Mouse (Mus musculus) gastrocnemius, postnatal 36 days (tissue): Measurements from ENCODE around the gene Ascc2. TPM values are rescaled to one million over a fixed set of nuclear protein-coding genes. Genes with fewer than 3 reads are reported as not detected.

Experiments used
- DNase-seq, 2 experiments: peaks; one replicate each; pipeline ENCODE4 v3.0.0; 2022
- intact Hi-C: fragments of 180-260 bp; cut with DNase I; formaldehyde crosslinking; loops from one replicate; pipeline ENCODE4 v1.15.1; 2025
- long read RNA-seq, 2 experiments: library from polyadenylated mRNA; stranded (forward); transcript quantifications; one replicate each; pipeline ENCODE4 v2.0.0; 2021
- total RNA-seq, 2 experiments: library from RNA; stranded (reverse); gene quantifications; 2 replicates each; pipeline ENCODE4 v1.2.3; 2021

Gene Ascc2
- total RNA-seq, result 10 to 100 TPM; 13.3 to 16.1 TPM
- long read RNA-seq, experiment 1, transcript Ascc2-201 (20 exons, 2,650 nt), result major isoform, 5 of 56 reads
- long read RNA-seq, experiment 1, partial matches to known transcripts, result 51 of 56 reads
- long read RNA-seq, experiment 1, other reads (novel, unspliced or antisense), result 0 of 56 reads
- long read RNA-seq, experiment 2, partial matches to known transcripts, result 8 of 83 reads
- long read RNA-seq, experiment 2, other reads (novel, unspliced or antisense), result 74 of 83 reads

- DNase-seq, result peak; percentile 97
- intact Hi-C loops, result loop anchor here (5.0 kb wide), 1 partner anchor 35 kb away; no protein-coding TSS in a partner anchor
Observed at GRCm38 (mm10) chr11:4637534-4638234, at the start of gene Ascc2. Ascc2 (plus strand) TSS chr11:4637747.

DNA sequence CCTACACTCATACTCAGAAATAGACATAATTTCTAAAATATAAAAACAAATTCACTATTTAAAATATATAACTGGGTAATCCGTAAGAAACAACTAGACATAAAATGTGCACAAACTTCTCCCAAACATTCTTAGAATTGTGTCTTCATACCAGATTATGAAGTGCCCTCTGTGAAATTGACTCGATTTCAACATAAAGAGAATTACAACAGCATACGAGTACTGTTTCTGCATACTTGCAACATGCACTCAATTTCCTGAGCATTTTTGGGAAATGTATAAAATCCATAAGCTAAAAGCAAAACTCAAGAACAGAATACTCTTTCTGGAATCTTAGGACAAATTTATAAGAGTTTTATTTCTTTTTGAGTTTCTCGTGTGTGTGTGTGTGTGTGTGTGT lies 45.7 kb upstream of the Ascc2 start:
- DNase-seq, result no peak
- intact Hi-C loops, result no loop called here

- no peak for DNase-seq
- intact Hi-C loops, result no loop called here
Observed at GRCm38 (mm10) chr11:4593491-4593848, 44.1 kb upstream of the Ascc2 start.

DNA sequence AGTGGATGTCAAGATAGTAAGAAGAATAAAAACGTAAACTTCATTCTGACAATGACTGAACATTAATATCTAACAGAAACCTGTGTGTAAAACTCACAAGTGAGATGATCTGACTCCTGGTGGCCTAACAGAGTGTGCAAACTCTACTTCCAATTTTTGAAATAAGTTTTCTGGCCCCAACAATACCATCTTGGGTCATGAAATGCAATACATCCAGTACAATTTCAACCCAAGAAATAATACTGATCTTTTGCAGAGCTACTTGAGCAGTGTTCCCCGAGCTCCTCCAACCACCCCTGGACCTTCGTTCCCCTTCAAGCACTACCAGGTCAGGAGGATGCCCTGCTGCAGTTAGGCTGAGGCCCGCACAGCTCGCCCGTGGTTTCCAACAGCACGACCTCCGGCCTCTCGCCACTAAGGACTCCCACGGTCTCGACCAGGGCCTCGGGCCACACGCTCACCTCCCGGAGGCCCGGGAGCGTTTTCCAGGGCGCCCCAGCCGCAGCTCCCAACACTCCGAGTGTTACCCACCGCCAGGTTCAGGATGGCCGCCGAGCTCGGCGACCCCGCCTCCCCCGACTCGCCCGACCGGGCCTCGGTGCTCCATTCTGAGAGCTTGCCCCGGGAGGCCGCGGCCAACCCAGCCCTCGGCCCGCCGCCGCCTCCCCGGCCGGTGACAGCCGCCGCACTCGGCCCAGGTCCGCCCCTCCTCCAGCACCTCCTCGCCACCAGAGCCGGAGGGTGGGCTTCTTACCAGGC lies 43.5 kb upstream of the Ascc2 start:
- intact Hi-C loops, result no loop called here
- no peak for DNase-seq

- peak; percentile 96 to 97 for DNase-seq
- intact Hi-C loops, result no loop called here
Observed at GRCm38 (mm10) chr11:4594608-4595500, 42.7 kb upstream of the Ascc2 start, which contains the start of gene Mtmr3. Mtmr3 (minus strand) TSS chr11:4594863.

DNA sequence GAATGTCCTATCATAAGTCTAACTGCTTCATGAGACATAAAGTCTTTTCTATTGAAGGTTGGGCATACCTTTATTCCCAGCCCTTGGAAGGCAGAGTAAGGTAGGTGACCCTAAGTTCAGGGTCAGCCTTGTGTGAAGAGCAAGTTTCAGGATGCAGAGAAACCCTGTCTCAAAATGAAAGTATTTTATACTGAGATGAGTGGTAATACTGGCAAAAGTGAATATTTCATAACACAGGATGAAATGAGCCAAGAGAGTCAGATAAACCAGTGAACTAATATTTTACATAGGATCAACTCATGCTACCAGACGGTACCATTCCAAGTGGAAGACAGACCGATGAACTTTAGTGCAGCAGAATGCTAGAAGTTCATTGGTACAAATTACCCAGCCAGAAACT lies 39.1 kb upstream of the Ascc2 start:
- DNase-seq, result no peak
- intact Hi-C loops, result no loop called here

DNA sequence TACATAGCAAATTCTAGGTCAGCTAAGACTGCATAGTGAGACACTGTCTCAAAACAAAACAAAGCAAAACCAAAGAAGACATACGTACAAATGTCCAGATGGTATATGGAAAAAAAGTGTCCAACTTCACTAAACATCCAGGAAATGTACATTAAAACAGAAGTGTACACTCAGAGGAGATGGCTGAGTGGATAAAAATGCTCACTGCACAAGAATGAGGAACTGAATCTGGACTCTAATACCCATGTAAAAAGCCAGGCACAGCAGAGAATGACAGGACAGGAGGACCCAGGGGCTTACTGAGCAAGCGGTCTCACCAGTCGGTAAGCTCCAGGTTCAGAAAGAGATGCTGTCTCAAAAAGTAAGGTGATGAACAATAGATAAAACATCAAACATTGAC lies 37.6 kb upstream of the Ascc2 start:
- DNase-seq, result no peak
- intact Hi-C loops, result loop anchor here (5.0 kb wide), 1 partner anchor 37 kb away; the partner anchor contains the start of gene Ascc2

GRCm38 (mm10) chr11:4601890-4602289 lies 35.7 kb upstream of the Ascc2 start:
- intact Hi-C loops, result loop anchor here (5.0 kb wide), 1 partner anchor 35 kb away; the partner anchor contains the start of gene Ascc2
- DNase-seq, result no peak

DNA sequence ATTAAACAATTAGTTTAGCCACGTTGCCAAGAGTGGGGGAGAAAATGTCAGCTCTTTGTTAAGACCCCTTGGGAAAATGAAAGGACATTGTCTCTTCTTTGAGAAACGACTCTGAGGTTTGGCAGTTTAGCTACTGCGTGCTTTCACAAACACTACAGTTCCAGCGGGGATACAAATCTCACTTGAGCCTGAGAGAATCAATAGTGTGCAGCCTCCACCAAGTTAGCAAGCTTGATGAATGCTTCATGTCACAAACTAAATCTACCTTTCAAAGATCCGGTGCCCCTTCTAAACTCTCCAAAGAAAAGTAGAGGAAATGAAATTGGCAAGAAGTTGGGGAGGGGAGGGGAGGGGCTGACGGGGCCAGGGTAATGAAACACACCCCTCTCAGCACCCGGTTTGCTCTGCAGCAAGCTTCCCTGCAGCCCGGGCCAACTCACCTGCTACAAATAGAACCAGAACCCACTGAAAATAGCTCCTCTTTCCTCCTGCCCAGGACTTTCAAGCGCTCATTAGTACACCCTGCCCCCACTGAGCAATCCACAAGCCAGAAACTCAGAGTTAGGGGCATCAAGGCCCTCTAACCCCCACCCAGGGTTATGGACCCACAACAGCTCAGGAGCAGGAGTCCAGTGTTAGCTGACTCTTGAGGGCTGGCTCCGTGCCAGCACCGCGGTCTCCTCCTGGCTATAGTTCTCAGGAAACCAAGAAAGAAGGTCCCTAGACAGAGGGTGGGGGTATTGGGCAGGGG lies 34.7 kb upstream of the Ascc2 start:
- intact Hi-C loops, result loop anchor here (5.0 kb wide), 1 partner anchor 34 kb away; the partner anchor contains the start of gene Ascc2
- DNase-seq, result peak; percentile 6 to 54

- intact Hi-C loops, result loop anchor here (5.0 kb wide), 1 partner anchor 33 kb away; the partner anchor contains the start of gene Ascc2
- no peak for DNase-seq
Observed at GRCm38 (mm10) chr11:4604441-4604840, 33.1 kb upstream of the Ascc2 start.

GRCm38 (mm10) chr11:4605414-4605813 lies 32.1 kb upstream of the Ascc2 start:
- no peak for DNase-seq
- intact Hi-C loops, result no loop called here

- no peak for DNase-seq
- intact Hi-C loops, result no loop called here
Observed at GRCm38 (mm10) chr11:4606541-4606940, 31.0 kb upstream of the Ascc2 start.

GRCm38 (mm10) chr11:4611904-4612303 lies 25.6 kb upstream of the Ascc2 start:
- DNase-seq, result no peak
- intact Hi-C loops, result no loop called here

GRCm38 (mm10) chr11:4620017-4620485 lies 17.5 kb upstream of the Ascc2 start, which contains the start of gene Gm11032:
Gm11032 (plus strand) TSS chr11:4620067.
- no peak for DNase-seq
- intact Hi-C loops, result no loop called here

- intact Hi-C loops, result no loop called here
- DNase-seq, result peak; percentile 36 to 37
Observed at GRCm38 (mm10) chr11:4620501-4621108, 16.9 kb upstream of the Ascc2 start.

- intact Hi-C loops, result no loop called here
- no peak for DNase-seq
Observed at GRCm38 (mm10) chr11:4621866-4622265, 15.7 kb upstream of the Ascc2 start.

DNA sequence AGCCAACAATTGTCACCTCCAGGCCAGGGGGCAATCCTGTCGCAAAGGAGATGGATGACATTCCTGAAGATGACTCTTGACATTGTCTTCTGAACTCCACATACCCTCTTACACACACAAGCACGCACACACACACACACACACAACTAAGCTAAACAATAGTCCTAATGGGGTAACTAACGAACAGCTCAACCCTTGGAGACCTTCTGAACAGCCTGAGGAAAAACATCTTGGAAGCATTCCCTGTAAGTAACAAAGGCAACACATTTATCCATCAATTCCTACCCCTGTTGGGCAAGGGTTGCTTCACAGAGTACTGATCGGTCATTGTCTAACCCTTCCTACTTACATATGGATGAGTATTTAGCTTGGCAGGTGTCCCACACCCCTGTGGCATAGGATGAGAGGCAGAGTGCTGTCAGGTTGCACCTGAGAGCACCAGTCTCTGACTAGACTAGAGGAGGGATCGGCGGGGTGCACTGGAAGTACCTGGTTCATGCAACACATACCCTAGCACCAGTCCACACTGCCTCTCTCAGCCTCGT lies 15.0 kb upstream of the Ascc2 start:
- intact Hi-C loops, result no loop called here
- DNase-seq, result no peak

DNA sequence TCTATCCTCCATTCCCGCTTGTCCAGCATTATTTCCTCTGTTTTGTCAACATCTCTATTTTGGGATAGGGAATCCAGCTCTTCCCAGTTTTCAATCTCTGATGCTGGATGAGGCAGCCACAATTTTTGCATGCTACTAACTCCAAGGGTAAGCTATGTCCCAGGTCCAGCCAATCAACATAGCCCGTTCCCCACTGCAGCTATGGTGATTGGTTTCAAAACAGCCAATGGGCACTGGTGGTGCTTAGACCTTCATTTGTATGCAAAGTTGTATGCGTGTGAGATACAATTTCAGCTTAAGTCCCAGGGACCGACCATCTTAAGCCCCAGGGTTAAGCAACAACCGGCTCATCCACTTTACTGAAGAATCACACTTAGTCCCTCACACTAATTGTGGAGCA lies 14.6 kb upstream of the Ascc2 start:
- DNase-seq, result no peak
- intact Hi-C loops, result no loop called here

DNA sequence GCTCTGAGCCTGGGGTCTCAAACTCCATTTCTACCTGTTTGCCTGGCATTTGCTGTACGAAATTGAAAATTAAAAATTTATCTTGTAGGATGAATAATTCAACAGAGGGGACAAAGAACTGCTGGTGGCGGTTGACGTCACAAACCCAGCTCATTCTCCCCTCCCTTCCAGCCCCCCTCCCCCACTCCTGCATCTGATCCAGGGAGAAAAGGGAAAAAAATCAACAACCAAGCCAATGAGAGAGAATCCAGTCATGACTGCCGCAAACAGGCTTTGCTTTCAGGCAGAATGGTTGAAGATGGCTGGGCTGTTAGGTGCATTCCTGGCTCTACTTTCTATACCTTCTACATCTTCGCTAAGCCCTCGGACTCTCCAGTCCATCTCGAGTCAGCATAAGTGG lies 11.6 kb upstream of the Ascc2 start:
- DNase-seq, result no peak
- intact Hi-C loops, result no loop called here
